Mouse (Mus musculus): ENCODE measurements around the gene Ap1s2.

Gene Ap1s2

DNA sequence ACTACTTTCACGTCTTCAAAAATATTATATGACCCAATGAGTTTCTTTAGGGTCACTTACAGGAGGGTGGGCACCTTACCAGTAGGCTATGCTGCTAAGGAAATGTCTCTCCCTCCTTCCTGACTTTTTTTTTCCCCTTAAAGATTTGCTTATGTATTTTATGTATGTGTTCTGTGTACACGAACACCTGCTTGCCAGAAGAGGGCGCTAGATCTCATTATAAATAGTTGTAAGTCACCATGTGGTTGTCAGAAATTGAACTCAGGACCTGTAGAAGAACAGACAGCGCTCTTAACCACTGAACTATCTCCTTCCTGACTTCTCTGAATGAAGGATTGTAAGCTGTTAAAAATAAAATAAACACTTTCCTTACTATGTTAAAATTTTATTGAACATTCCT lies 72.7 kb downstream of the Ap1s2 start:
- DNase-seq = no peak

- DNase-seq = no peak
Observed at GRCm38 (mm10) chrX:163982129-163982528, 73.3 kb downstream of the Ap1s2 start.

Measured in lung, adult 18-20 months (tissue).